Mouse (Mus musculus) leukemia stem cell, adult 10-12 weeks (primary cell): ENCODE results near the gene Ms4a10. TPM values are rescaled to one million over a fixed set of nuclear protein-coding genes. Genes with fewer than 3 reads are reported as not detected.

Experiments
- polyA plus RNA-seq: library from polyadenylated mRNA; stranded (reverse); fragments of >175 nt; gene quantifications from 2 replicates; pipeline ENCODE4 v1.2.3, GENCODE M21; 2012; ENCODE audit warnings: low replicate concordance

Ms4a10 gene
- polyA plus RNA-seq = not detected in 2 replicates

GRCm38 (mm10) chr19:10974238-10974865 is at the start of gene Ms4a10:
Gene Ms4a10 (minus strand): TSS chr19:10974670.

GRCm38 (mm10) chr19:11017891-11018290 is 43.4 kb upstream of the Ms4a10 start, which contains the start of gene Ms4a18:
Gene Ms4a18 (minus strand): TSS chr19:11018031.

GRCm38 (mm10) chr19:10993150-10993549 is 18.7 kb upstream of the Ms4a10 start, which contains the start of gene Ms4a15:
Gene Ms4a15 (minus strand): TSS chr19:10993250.

GRCm38 (mm10) chr19:10949112-10949511 is 25.4 kb downstream of the Ms4a10 start, which contains the start of gene Ccdc86:
Gene Ccdc86 (minus strand): TSS chr19:10949266.

GRCm38 (mm10) chr19:10937110-10937563 is 37.3 kb downstream of the Ms4a10 start, which contains the start of gene Ptgdr2:
Gene Ptgdr2 (plus strand): TSS chr19:10937160.

GRCm38 (mm10) chr19:10920532-10920931 is 53.9 kb downstream of the Ms4a10 start, which contains the start of gene Zp1:
Gene Zp1 (minus strand): TSS chr19:10920632.

Other genes with a start within 250 kb of the Ms4a10 start
- 10.7 and 14.3 TPM in 2 replicates for gene Cd5, start 235.7 kb downstream of the Ms4a10 start, polyA plus RNA-seq
- 2.9 and 8.2 TPM in 2 replicates for gene Cd6, start 144.6 kb downstream of the Ms4a10 start, polyA plus RNA-seq
- 19.9 and 26.4 TPM in 2 replicates for gene Slc15a3, start 134.9 kb downstream of the Ms4a10 start, polyA plus RNA-seq
- 1.3 and 1.8 TPM in 2 replicates for gene Tmem132a, start 104.7 kb downstream of the Ms4a10 start, polyA plus RNA-seq
- gene Tmem109, start 92.7 kb downstream of the Ms4a10 start, polyA plus RNA-seq = 33.2 and 56.1 TPM in 2 replicates
- 47.7 and 50.8 TPM in 2 replicates for gene Prpf19, start 79.4 kb downstream of the Ms4a10 start, polyA plus RNA-seq
- gene Zp1, start 54.0 kb downstream of the Ms4a10 start, polyA plus RNA-seq = not detected in 2 replicates
- gene Ptgdr2, start 37.5 kb downstream of the Ms4a10 start, polyA plus RNA-seq = 0.07 TPM in 1 of 2 replicates, not detected in the other
- 37.0 and 57.1 TPM in 2 replicates for gene Ccdc86, start 25.4 kb downstream of the Ms4a10 start, polyA plus RNA-seq
- 0.61 TPM in 1 of 2 replicates, not detected in the other for gene Ms4a15, start 18.6 kb upstream of the Ms4a10 start, polyA plus RNA-seq
- not detected in 2 replicates for gene Ms4a18, start 43.4 kb upstream of the Ms4a10 start, polyA plus RNA-seq
- not detected in 2 replicates for gene Ms4a8a, start 106.4 kb upstream of the Ms4a10 start, polyA plus RNA-seq
- gene 1700017D01Rik, start 156.2 kb upstream of the Ms4a10 start, polyA plus RNA-seq = not detected in 2 replicates
- not detected in 2 replicates for gene 1700025F22Rik, start 190.7 kb upstream of the Ms4a10 start, polyA plus RNA-seq
- not detected in 2 replicates for gene Ms4a13, start 222.1 kb upstream of the Ms4a10 start, polyA plus RNA-seq